Mouse (Mus musculus): ENCODE measurements around the gene Bicdl2. TPM values are rescaled to one million over a fixed set of nuclear protein-coding genes. Genes with fewer than 3 reads are reported as not detected.

The Bicdl2 gene
- total RNA-seq, 2 experiments from 2014 or later: not detected

GRCm38 (mm10) chr17:23671519-23671918, 11.2 kb downstream of the Bicdl2 start:
- DNase-seq (ENCODE audit: extremely low spot score in 1 of 2, low spot score in 2 of 2): no peak
- intact Hi-C loops (cut with DNase I): no loop called here

DNA sequence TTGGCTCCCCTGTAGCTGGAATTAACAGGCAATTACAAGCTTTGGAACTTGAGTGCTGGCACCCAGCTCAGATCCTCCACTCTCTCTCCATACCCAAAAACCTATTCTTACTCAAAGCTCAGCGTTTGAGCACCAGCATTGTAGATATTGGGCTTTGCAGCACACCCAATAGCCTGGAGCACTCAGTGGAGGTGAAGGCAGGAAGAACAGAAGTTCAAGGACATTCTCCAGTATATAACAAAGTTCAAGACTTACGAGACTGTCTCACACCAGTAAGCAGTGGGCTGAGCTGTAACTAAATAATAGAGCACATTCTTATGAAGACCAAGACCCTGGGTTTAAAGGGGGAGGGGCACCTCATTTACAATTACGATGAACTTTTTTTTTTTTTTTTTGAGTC, 12.5 kb downstream of the Bicdl2 start:
- intact Hi-C loops (cut with DNase I): no loop called here
- no peak for DNase-seq (ENCODE audit: extremely low spot score in 1 of 2, low spot score in 2 of 2)

GRCm38 (mm10) chr17:23673424-23674073, 13.2 kb downstream of the Bicdl2 start, which contains the start of the genes Hcfc1r1 and Thoc6:
Gene Hcfc1r1, plus strand, starts transcription at chr17:23673596.
Gene Thoc6, minus strand, starts transcription at chr17:23673882.
- peak; percentile 93 to 94 for DNase-seq (ENCODE audit: extremely low spot score in 1 of 2, low spot score in 2 of 2)
- intact Hi-C loops (cut with DNase I): no loop called here

GRCm38 (mm10) chr17:23674271-23674952, 14.1 kb downstream of the Bicdl2 start:
- intact Hi-C loops (cut with DNase I): no loop called here
- DNase-seq (ENCODE audit: extremely low spot score in 1 of 2, low spot score in 2 of 2): no peak

GRCm38 (mm10) chr17:23675127-23675526, 14.8 kb downstream of the Bicdl2 start:
- intact Hi-C loops (cut with DNase I): no loop called here
- DNase-seq (ENCODE audit: extremely low spot score in 1 of 2, low spot score in 2 of 2): peak in 1 of 2 experiments; percentile 62

GRCm38 (mm10) chr17:23675564-23676281, 15.4 kb downstream of the Bicdl2 start:
- peak; percentile 18 to 64 for DNase-seq (ENCODE audit: extremely low spot score in 1 of 2, low spot score in 2 of 2)
- intact Hi-C loops (cut with DNase I): no loop called here

DNA sequence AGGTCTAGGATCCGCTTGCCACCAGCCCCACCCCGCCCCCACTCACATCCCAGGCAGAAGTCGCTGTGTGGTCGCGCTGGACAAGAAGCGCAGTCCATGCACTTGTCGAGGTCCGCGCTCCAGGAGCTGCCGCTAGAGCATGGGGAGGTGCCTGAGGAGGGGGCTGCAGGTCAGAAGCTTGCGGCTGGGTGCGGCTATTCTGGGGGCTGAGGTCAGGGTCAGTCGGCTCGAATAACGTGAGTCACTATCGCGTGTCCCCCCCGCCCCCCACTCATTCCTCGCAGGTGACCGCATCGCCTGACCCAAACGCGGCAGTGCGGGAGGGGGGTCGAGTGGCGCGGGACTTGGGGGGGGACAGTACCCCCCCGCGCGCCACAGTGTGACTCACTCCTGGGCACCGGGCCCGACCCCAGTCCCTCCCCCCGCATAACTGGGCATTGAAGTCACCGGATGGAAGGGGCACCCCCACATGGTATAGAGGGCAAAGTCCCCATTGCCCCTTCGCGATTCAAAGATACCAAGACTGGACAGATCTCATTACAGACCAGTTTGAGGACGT, 16.2 kb downstream of the Bicdl2 start:
- intact Hi-C loops (cut with DNase I): no loop called here
- DNase-seq (ENCODE audit: extremely low spot score in 1 of 2, low spot score in 2 of 2): peak in 1 of 2 experiments; percentile 65

DNA sequence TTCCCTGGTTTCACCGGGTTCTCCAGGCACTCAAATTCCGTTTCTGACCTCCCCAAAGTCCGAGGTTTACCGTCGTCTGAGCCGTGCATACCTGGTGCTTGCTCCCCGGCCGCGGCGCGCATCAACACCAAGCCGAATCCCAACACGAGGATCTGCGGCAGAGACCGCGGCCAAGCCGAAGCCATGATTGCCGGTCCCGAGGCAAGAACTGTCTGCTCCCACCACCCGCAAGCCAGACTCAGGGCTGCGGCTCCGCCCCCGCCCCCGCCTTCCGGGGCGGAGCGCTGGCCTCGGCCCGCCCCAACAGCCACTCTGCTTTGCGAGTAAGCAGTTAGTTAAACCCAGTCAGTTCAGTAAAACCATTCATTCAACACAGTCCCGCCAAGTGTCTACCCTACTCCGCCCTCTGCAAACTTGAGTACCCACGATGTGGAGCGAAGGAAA, 17.0 kb downstream of the Bicdl2 start, which contains the start of gene Tnfrsf12a:
Gene Tnfrsf12a, minus strand, starts transcription at position 233 of the 444 bp plus-strand sequence.
- intact Hi-C loops (cut with DNase I): no loop called here
- DNase-seq (ENCODE audit: extremely low spot score in 1 of 2, low spot score in 2 of 2): peak; percentile 43 to 88

DNA sequence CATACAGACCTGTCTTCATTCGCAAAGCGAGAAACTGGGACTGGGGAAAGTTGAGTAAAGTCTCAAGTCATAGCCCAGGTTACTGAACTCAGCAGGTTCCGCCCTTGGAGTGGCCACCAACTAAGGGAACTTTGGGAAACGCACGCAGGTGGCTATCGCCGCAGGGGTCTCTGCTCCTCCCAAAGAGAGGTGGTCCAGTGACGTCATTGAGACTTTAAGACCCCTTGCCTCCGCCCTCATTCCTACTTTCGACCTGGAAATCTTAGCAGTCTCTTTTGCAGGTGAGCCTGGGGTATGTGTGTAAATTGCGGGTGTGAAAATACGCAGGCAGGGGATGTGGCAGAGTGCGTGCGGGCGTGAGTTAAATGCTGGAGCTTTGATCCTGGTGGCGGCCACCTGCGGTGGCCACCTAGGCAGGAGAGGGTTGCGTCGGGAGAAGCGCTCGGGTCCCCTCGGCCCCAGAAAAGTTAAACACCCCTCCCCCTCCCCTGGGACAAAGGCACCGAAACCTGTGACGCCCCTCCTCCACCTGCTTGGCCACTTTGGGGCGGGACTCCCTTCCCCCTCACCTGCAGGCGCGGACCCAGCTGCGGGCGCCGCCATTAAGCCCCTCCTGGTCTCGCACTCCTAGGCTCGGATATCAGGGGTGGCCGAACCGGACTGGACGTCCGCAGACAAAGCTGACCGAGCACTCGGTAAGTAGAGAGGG, 19.0 kb downstream of the Bicdl2 start, which contains the start of gene Cldn6:
Gene Cldn6, plus strand, starts transcription at position 123 of the 709 bp plus-strand sequence.
- intact Hi-C loops (cut with DNase I): no loop called here
- DNase-seq (ENCODE audit: extremely low spot score in 1 of 2, low spot score in 2 of 2): no peak

DNA sequence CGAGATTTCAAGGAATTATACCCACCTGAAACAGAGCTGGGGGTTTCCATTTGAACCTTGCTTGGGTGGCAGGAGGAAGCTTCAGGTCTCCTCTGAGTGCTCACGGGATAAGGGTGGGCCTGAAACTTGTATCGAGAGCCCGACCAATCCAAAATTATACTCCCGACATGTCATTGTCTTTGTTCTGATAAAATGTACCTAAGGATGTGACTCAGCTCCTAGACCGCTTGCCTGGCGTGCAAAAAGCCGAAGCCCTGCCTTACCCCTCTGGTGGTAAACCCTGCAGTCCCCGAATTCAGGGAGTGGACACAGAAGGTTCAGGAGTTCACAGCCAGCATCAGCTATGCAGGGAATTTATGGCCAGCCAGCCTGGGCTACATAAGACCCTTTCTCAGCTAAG, 20.0 kb downstream of the Bicdl2 start:
- DNase-seq (ENCODE audit: extremely low spot score in 1 of 2, low spot score in 2 of 2): no peak
- intact Hi-C loops (cut with DNase I): no loop called here

DNA sequence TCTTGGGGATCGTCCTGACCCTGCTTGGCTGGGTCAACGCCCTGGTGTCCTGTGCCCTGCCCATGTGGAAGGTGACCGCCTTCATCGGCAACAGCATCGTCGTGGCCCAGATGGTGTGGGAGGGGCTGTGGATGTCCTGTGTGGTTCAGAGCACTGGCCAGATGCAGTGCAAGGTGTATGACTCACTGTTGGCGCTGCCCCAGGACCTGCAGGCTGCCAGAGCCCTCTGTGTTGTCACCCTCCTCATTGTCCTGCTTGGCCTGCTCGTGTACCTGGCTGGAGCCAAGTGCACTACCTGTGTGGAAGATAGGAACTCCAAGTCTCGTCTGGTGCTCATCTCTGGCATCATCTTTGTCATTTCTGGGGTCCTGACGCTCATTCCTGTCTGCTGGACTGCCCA, 20.8 kb downstream of the Bicdl2 start:
- DNase-seq (ENCODE audit: extremely low spot score in 1 of 2, low spot score in 2 of 2): no peak
- intact Hi-C loops (cut with DNase I): no loop called here

DNA sequence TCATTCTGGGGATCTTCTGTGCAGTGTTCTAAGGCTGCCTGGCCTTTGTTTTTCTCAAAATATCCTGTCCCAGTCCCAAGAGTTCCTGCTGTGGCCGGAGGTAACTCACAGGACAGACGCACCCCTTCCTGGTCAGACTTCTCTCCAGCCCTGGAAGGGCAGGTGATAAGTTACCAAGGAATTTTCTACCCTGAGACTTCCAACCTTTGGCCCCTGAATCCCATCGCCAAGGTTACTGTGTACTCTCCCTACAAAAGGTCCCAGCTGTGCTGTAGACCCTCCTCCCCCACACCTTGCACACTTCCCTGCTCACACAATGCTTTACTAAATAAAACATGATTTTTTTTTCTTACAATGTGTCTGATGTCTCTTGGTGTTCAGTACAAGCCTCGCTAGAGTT, 21.8 kb downstream of the Bicdl2 start:
- intact Hi-C loops (cut with DNase I): no loop called here
- no peak for DNase-seq (ENCODE audit: extremely low spot score in 1 of 2, low spot score in 2 of 2)

DNA sequence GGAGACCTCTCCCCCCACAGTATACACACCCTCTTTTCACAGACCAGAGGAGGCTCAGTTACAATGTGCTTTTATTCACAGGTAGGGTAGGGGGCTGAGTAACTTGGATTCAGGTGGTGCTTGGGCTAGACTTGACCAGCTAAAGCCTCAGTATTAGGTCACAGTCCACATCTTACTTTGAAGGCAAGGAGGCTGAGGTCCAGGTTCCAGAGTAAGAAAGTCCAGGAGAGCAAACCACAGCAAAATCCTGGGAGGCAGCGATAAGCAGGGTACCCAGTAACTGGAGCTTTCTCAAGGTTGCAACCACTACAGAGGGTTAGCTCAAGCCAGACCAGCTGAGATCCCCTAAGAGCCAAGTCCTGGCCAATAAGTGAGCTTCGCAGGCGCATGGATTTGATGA, 22.2 kb downstream of the Bicdl2 start:
- no peak for DNase-seq (ENCODE audit: extremely low spot score in 1 of 2, low spot score in 2 of 2)
- intact Hi-C loops (cut with DNase I): no loop called here

GRCm38 (mm10) chr17:23683226-23683625, 22.9 kb downstream of the Bicdl2 start:
- DNase-seq (ENCODE audit: extremely low spot score in 1 of 2, low spot score in 2 of 2): no peak
- intact Hi-C loops (cut with DNase I): no loop called here

DNA sequence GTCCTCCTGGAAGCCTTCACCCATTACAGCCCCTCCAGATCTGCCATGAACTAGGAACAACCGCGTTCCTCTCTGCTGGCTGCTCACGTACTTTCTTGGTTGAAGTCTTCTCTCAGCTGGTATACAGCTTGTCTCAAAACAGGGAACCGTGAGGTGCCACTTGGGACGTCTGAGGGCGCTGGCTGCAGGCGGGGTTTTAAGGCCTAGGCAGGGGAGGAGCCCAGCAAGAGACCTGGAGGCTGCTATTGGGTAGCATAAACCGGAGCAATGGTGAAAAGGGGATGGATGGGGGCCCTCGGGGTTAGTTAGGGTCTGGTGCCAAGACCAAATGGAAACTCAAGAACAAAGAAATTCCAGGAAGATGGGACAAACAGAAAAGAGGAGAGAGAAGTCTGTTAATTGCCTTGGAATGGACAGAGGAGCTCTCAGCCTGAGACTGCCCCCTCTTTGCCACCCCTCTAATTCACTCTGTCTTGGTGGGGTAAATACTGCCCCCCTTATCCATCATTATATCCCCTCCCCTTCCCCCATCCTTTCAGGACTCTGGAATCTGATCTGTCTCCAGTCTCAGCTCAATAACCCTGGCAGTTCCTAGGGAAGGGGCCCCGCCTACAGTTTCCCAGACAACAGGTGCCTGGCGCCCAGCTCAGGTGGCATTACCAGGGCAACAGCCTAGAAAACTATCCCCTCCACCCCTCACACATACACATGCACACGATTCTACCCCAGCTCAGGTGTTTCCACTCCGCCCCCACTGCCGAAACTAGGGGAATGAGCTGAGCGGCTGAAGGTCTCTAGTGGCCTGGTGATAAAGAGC, 23.8 kb downstream of the Bicdl2 start, which contains the start of gene Cldn9:
Gene Cldn9, minus strand, starts transcription at position 171 of the 817 bp plus-strand sequence.
- no peak for DNase-seq (ENCODE audit: extremely low spot score in 1 of 2, low spot score in 2 of 2)
- intact Hi-C loops (cut with DNase I): no loop called here

DNA sequence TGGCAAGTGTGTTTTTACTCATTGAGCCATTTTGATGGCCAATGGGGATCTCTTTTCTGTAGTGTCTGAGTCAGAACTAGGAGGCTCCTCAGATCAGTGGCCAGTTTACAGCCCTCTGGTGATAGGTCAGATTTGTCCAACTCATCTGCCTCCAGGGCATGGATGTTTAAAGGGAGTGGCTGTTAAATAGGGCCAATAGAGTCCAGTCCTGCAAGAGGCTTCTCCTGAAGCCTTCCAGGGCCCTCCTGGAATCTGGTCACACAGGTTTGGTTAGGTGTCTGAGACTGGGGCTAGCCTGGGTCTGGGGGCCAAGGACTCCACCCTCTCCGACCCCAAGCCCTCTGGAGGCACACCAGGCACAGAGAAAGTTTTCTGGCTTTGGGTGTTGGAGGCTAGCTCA, 34.2 kb downstream of the Bicdl2 start:
- intact Hi-C loops (cut with DNase I): no loop called here
- DNase-seq (ENCODE audit: extremely low spot score in 1 of 2, low spot score in 2 of 2): no peak

DNA sequence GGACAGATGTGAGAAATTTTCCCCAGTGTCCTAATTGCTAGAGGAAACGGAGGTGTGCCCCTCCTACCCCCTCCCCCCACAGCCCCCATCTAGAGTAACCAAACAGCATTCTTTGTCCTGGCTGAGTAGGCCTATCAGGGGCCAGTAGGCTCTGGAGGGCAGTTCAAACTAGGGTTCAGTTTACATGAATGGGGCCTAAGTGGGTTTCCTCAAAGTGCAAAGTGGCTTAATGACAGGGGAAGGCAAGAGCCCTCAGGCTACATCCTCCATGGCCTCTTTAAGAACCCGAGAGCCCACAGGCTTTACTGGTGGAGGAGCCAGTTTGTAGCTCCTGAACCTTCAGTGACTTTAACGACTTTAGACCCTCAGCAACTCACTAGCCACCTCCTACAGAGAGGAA, 35.5 kb downstream of the Bicdl2 start:
- intact Hi-C loops (cut with DNase I): no loop called here

More for the DNA sequence above, 35.5 kb downstream of the Bicdl2 start:
- DNase-seq (ENCODE audit: extremely low spot score in 1 of 2, low spot score in 2 of 2): no peak

Data from left cerebral cortex, postnatal 10 days (tissue).